In genomic region chr7:75752442-75753191, GRCm38 (mm10) we compare ENCODE assay signal across 11 mouse cellular contexts.
DNase-seq lines count a peak whose midpoint lies in the region; ATAC-seq lines count a peak whose summit lies in the region.
"Had no signal": no experiment of that assay in that cellular context is flagged by ENCODE, and none has a peak within 500 bp of the region (broad histone marks: within the 10 kb centered on the region; RNA-seq: fewer than 3 reads in every experiment).

No protein-coding gene starts in this region.

- no peak overlapping the region for H3K9ac ChIP-seq in forebrain, embryonic 13.5 days
- H3K9ac ChIP-seq: neural tube, embryonic 12.5 days had no signal

- H3K27me3 ChIP-seq in forebrain, embryonic 10.5 days (ENCODE audit: poor library complexity, severe bottlenecking): no peaks in the 10 kb centered on the region
- no peaks in the 10 kb centered on the region for H3K27me3 ChIP-seq in forebrain, embryonic 13.5 days
- H3K27me3 ChIP-seq: neural tube, embryonic 12.5 days had no signal

- H3K36me3 ChIP-seq in forebrain, embryonic 10.5 days (replicated peaks): peaks cover 49% of the 10 kb centered on the region
- H3K36me3 ChIP-seq in forebrain, embryonic 13.5 days (ENCODE audit: poor library complexity, severe bottlenecking): peaks cover 39% of the 10 kb centered on the region

- no peak overlapping the region for H3K4me3 ChIP-seq in forebrain, embryonic 10.5 days
- no peak overlapping the region for H3K4me3 ChIP-seq in forebrain, embryonic 13.5 days
- H3K4me3 ChIP-seq: neural tube, embryonic 12.5 days had no signal

- H3K4me1 ChIP-seq in forebrain, embryonic 10.5 days: peaks cover 41% of the 10 kb centered on the region
- H3K4me1 ChIP-seq in forebrain, embryonic 13.5 days: peaks cover 16% of the 10 kb centered on the region

- DNase-seq in forebrain, embryonic 10.5 days (ENCODE audit: extremely low spot score, low spot score): no peak
- peak; percentile 13 for DNase-seq in retina, embryonic 14.5 days (ENCODE audit: low spot score)
- no peak for DNase-seq in retina, postnatal 1 day
- peak; percentile 62 to 76 for DNase-seq in kidney, postnatal 4 days
- peak; percentile 36 for DNase-seq in testis, postnatal 14 days (ENCODE audit: low spot score)
- DNase-seq in right cerebral cortex, adult 2 months (ENCODE audit: low spot score in 2 of 2): no peak
- no peak for DNase-seq in layer of hippocampus, postnatal 25 days (ENCODE audit: extremely low spot score in 1 of 2, low spot score in 1 of 2)
- DNase-seq: gastrocnemius, postnatal 10 days; thymus, adult 2 months had no signal

- H3K27ac ChIP-seq in forebrain, embryonic 10.5 days: 0 out of 2 replicates have a peak overlapping the region, but pooled peaks have one; percentile 25
- H3K27ac ChIP-seq in forebrain, embryonic 13.5 days: no peak overlapping the region
- H3K27ac ChIP-seq: neural tube, embryonic 12.5 days had no signal

- ATAC-seq in forebrain, embryonic 13.5 days: no peak

- WGBS in forebrain, embryonic 10.5 days: 54% methylated on average over 22 of the region's 22 CpGs
- 66% methylated on average over 22 of the region's 22 CpGs for WGBS in forebrain, embryonic 13.5 days

- H3K9me3 ChIP-seq in forebrain, embryonic 10.5 days: no peaks in the 10 kb centered on the region
- no peaks in the 10 kb centered on the region for H3K9me3 ChIP-seq in forebrain, embryonic 13.5 days (replicated peaks)
- H3K9me3 ChIP-seq: neural tube, embryonic 12.5 days had no signal

- no peak overlapping the region for H3K4me2 ChIP-seq in forebrain, embryonic 13.5 days
- H3K4me2 ChIP-seq: neural tube, embryonic 12.5 days had no signal

Comparison
In these comparisons a context has a peak if more than half of its experiments do, and no peak if none do; other contexts are left out.
1. DNase-seq: peak in retina, embryonic 14.5 days (single experiment), kidney, postnatal 4 days (2 of 2) and testis, postnatal 14 days (single experiment); none in forebrain, embryonic 10.5 days (single experiment), retina, postnatal 1 day (single experiment), right cerebral cortex, adult 2 months (0 of 2) and layer of hippocampus, postnatal 25 days (0 of 2).